Mouse (Mus musculus): ENCODE data around the gene Dnm3.

DNA sequence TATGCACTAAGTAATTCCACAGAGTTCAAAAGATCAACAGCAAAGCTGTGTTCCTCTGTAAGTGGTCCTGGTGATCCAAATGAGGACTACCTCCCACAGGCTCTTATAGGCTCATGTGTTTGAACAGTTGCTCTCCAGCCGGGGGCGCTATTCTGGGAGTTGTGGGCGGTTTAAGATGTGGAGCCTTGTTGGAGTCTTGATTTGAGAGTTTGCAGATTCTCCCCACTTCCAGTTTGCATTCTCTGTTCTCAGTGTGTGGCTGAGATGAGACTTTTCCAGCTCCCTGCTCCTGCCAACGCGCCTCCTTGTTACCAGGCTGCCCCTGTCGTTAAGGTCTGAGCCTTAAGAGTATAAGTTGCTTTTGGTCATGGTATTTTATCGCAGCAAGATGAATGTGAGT is 430.2 kb downstream of the Dnm3 start:
- TF ChIP-seq CTCF (IDR thresholded peaks at IDR 0.05; ENCODE audit: insufficient read depth, low read depth, low read length) (no peak), POLR2A (IDR thresholded peaks at IDR 0.05; ENCODE audit: insufficient read depth, low read depth, low read length) (no peak)

Measured in olfactory bulb, adult 2 months (tissue).